Mouse (Mus musculus): Measurements from ENCODE around the gene Usp5. TPM values are rescaled to one million over a fixed set of nuclear protein-coding genes. Genes with fewer than 3 reads are reported as not detected.

The Usp5 gene
- polyA plus RNA-seq, 1 experiment = 132 TPM

DNA sequence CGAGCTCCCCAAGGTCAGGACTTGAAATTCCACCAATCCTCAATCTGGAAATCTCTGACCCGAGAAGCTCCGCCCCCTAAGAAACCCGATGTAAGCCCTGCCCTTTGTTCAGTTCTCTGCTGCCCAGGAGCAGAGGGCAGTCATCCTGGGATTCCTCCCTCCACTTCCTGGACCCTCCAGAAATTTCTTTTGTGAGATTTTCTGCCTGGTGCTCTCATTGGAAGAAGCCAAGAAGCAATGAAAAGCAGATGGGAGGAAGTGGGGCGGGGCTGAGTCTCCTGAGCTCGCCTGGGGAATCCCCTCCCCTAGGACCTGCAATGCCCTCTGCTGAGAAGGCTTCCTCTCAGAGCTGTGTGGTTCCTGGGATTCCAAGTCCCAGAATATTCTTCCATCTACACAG is 46.8 kb downstream of the Usp5 start:
- Histone ChIP-seq H3K79me2 (ENCODE audit: control insufficient read depth, insufficient read depth) (no peaks in the 10 kb centered on the region), H3K36me3 (ENCODE audit: control insufficient read depth, insufficient read depth) (no peaks in the 10 kb centered on the region), H3K27me3 (ENCODE audit: control insufficient read depth, insufficient read depth, insufficient read length) (no peaks in the 10 kb centered on the region), H3ac (ENCODE audit: control insufficient read depth, insufficient read length, low read depth) (no peak overlapping the region), H3K79me3 (ENCODE audit: low read depth) (no peaks in the 10 kb centered on the region), H3K4me3 (ENCODE audit: insufficient read depth, poor library complexity, severe bottlenecking) (no peak overlapping the region)
- TF ChIP-seq CEBPB (IDR thresholded peaks at IDR 0.05; ENCODE audit: low read depth) (no peak), MYOG (IDR thresholded peaks at IDR 0.05; ENCODE audit: control insufficient read depth, extremely low read depth, insufficient read length) (no peak), FOSL1 (IDR thresholded peaks at IDR 0.05; ENCODE audit: insufficient read depth, low read length, poor library complexity, severe bottlenecking) (no peak), MYOD1 (IDR thresholded peaks at IDR 0.05; ENCODE audit: control insufficient read depth, insufficient read length, low read depth) (no peak), MAX (IDR thresholded peaks at IDR 0.05) (no peak), CTCF (IDR thresholded peaks at IDR 0.05; ENCODE audit: control insufficient read depth, insufficient read depth, insufficient read length) (no peak), USF1 (IDR thresholded peaks at IDR 0.05; ENCODE audit: low read depth) (no peak)

DNA sequence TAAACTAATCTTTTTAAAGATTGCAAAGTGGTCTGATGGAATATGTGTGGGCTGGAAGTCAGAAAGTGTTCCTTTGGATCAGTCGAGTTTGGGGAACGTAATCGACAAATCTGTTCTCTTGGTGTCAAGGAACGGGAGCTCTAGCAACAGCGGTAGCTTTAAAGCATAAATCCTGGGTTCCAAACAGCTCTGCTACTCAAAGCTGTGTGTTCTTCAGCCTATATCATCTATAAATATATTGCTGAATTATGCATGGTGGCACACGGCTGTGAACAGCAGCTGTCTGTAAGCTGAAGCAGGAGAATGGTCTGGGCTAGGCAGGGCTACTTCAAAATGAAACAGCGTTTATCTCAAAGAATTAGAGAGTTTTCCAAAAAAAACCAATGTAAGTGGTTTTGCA is 48.4 kb downstream of the Usp5 start:
- Histone ChIP-seq H3K36me3 (ENCODE audit: control insufficient read depth, insufficient read depth) (no peaks in the 10 kb centered on the region), H3K4me3 (ENCODE audit: insufficient read depth, poor library complexity, severe bottlenecking) (no peak overlapping the region), H3K27me3 (ENCODE audit: control insufficient read depth, insufficient read depth, insufficient read length) (no peaks in the 10 kb centered on the region), H3K79me3 (ENCODE audit: low read depth) (no peaks in the 10 kb centered on the region), H3ac (ENCODE audit: control insufficient read depth, insufficient read length, low read depth) (no peak overlapping the region), H3K79me2 (ENCODE audit: control insufficient read depth, insufficient read depth) (no peaks in the 10 kb centered on the region)
- TF ChIP-seq CTCF (IDR thresholded peaks at IDR 0.05; ENCODE audit: control insufficient read depth, insufficient read depth, insufficient read length) = no peak
- no peak for TF ChIP-seq FOSL1 (IDR thresholded peaks at IDR 0.05; ENCODE audit: insufficient read depth, low read length, poor library complexity, severe bottlenecking)
- no peak for TF ChIP-seq MYOD1 (IDR thresholded peaks at IDR 0.05; ENCODE audit: control insufficient read depth, insufficient read length, low read depth)
- no peak for TF ChIP-seq MAX (IDR thresholded peaks at IDR 0.05)

DNA sequence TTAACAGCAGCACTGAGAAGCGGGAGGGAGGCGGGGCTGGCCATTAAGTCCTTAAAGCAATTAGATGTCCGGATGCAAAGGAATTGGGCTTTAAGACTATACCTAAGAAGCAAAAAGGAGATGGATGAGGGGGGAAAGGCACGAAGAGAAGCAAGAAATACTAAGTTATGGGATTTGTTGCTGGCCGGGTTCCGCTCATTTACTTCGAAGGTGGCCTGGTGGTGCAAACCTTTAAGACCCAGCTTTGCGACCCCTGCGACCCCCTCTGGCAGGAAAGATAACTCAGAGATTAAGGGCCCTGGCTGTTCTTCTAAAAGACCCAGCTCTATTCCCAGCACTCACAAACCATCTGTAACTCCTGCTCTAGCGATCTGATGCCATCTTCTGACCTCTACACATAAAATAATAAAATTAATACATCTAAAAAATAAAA is 49.3 kb downstream of the Usp5 start:
- H3K27me3 ChIP-seq (ENCODE audit: control insufficient read depth, insufficient read depth, insufficient read length) = no peaks in the 10 kb centered on the region
- H3K4me3 ChIP-seq (ENCODE audit: insufficient read depth, poor library complexity, severe bottlenecking) = no peak overlapping the region
- no peak overlapping the region for H3ac ChIP-seq (ENCODE audit: control insufficient read depth, insufficient read length, low read depth)
- TF ChIP-seq USF1 (IDR thresholded peaks at IDR 0.05; ENCODE audit: low read depth) (no peak), MYOD1 (IDR thresholded peaks at IDR 0.05; ENCODE audit: control insufficient read depth, insufficient read length, low read depth) (no peak), CTCF (IDR thresholded peaks at IDR 0.05; ENCODE audit: control insufficient read depth, insufficient read depth, insufficient read length) (no peak), MYOG (IDR thresholded peaks at IDR 0.05; ENCODE audit: control insufficient read depth, extremely low read depth, insufficient read length) (no peak), CEBPB (IDR thresholded peaks at IDR 0.05; ENCODE audit: low read depth) (no peak), MAX (IDR thresholded peaks at IDR 0.05) (no peak), FOSL1 (IDR thresholded peaks at IDR 0.05; ENCODE audit: insufficient read depth, low read length, poor library complexity, severe bottlenecking) (no peak)
- H3K79me3 ChIP-seq (ENCODE audit: low read depth) = no peaks in the 10 kb centered on the region
- H3K79me2 ChIP-seq (ENCODE audit: control insufficient read depth, insufficient read depth) = no peaks in the 10 kb centered on the region
- no peaks in the 10 kb centered on the region for H3K36me3 ChIP-seq (ENCODE audit: control insufficient read depth, insufficient read depth)

DNA sequence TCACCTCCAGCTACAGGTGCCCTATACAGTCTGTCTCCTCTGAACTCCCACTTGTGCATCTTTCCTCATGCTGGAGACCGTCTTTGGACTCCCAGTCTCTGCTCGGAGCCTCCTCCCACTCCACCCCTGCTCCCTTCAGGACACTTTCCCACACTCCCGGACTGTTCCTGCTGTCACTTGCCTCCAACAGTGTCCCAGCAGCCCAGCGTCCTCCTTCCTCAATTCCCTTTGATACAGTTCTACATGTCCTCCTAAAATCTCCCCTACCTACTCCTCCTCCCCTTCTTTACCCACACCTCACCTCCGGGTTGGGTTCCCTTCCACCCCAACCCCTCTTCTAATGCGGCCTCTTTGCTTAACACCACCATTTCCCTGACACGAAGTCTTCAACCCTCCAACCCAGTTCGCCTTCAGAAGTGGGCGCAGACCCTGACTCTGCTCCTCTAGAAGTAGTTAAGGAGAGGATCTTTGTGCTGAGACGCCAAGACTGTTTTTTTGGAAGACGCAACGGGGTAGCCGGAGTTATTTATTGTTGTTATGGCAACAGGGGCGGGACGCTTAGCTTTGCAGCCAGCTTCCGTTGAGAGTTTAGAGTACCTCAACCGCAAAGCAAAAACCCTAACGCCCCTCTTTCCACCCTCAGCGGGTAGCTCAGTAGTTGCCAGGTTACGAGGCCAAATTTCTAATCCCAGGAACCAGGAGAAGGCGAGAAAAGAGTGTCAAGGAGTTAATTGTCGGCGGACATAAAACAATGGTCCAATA is 49.9 kb downstream of the Usp5 start, which contains the start of gene Lrrc23:
Lrrc23 (minus strand) TSS at position 506 of the 762 bp plus-strand sequence.
- H3K27me3 ChIP-seq (ENCODE audit: control insufficient read depth, insufficient read depth, insufficient read length) = no peaks in the 10 kb centered on the region
- no peaks in the 10 kb centered on the region for H3K79me3 ChIP-seq (ENCODE audit: low read depth)
- no peaks in the 10 kb centered on the region for H3K79me2 ChIP-seq (ENCODE audit: control insufficient read depth, insufficient read depth)
- H3ac ChIP-seq (ENCODE audit: control insufficient read depth, insufficient read length, low read depth) = no peak within 1 kb of the TSS
- H3K4me3 ChIP-seq (ENCODE audit: insufficient read depth, poor library complexity, severe bottlenecking) = no peak within 1 kb of the TSS
- TF ChIP-seq MYOG (IDR thresholded peaks at IDR 0.05; ENCODE audit: control insufficient read depth, extremely low read depth, insufficient read length) (no peak), MYOD1 (IDR thresholded peaks at IDR 0.05; ENCODE audit: control insufficient read depth, insufficient read length, low read depth) (no peak), MAX (IDR thresholded peaks at IDR 0.05) (no peak), USF1 (IDR thresholded peaks at IDR 0.05; ENCODE audit: low read depth) (no peak), CEBPB (IDR thresholded peaks at IDR 0.05; ENCODE audit: low read depth) (no peak), FOSL1 (IDR thresholded peaks at IDR 0.05; ENCODE audit: insufficient read depth, low read length, poor library complexity, severe bottlenecking) (no peak), CTCF (IDR thresholded peaks at IDR 0.05; ENCODE audit: control insufficient read depth, insufficient read depth, insufficient read length) (no peak)
- H3K36me3 ChIP-seq (ENCODE audit: control insufficient read depth, insufficient read depth) = no peaks in the 10 kb centered on the region

DNA sequence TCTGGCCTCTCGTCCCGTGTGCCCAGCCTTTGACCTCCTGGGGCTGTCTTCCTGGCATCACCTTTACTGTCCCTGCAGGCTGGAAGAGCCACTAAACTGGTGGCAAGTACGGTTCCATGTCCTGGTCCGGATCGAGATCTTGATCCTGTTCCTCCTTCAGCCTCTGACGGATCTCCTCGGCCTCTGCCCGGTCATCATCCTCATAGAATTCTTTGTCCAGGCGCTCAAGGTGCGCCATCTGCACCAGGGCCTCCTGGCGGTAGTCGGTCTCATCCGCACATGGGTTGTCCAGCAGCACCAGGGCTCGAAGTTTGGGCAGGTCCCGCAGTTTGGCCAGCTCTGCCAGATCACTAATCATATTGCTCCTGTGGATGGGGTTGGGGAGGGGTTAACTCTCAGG is 58.8 kb downstream of the Usp5 start:
- Histone ChIP-seq H3K27me3 (ENCODE audit: control insufficient read depth, insufficient read depth, insufficient read length) (no peaks in the 10 kb centered on the region), H3K4me3 (ENCODE audit: insufficient read depth, poor library complexity, severe bottlenecking) (no peak overlapping the region), H3K36me3 (ENCODE audit: control insufficient read depth, insufficient read depth) (no peaks in the 10 kb centered on the region), H3K79me3 (ENCODE audit: low read depth) (no peaks in the 10 kb centered on the region), H3ac (ENCODE audit: control insufficient read depth, insufficient read length, low read depth) (no peak overlapping the region), H3K79me2 (ENCODE audit: control insufficient read depth, insufficient read depth) (no peaks in the 10 kb centered on the region)
- TF ChIP-seq MAX (IDR thresholded peaks at IDR 0.05) (no peak), USF1 (IDR thresholded peaks at IDR 0.05; ENCODE audit: low read depth) (no peak), MYOD1 (IDR thresholded peaks at IDR 0.05; ENCODE audit: control insufficient read depth, insufficient read length, low read depth) (no peak), CEBPB (IDR thresholded peaks at IDR 0.05; ENCODE audit: low read depth) (no peak), MYOG (IDR thresholded peaks at IDR 0.05; ENCODE audit: control insufficient read depth, extremely low read depth, insufficient read length) (no peak), CTCF (IDR thresholded peaks at IDR 0.05; ENCODE audit: control insufficient read depth, insufficient read depth, insufficient read length) (no peak), FOSL1 (IDR thresholded peaks at IDR 0.05; ENCODE audit: insufficient read depth, low read length, poor library complexity, severe bottlenecking) (no peak)

All from C2C12 (cell line).